Mouse (Mus musculus): ENCODE measurements at regions not wholly inside any gene's neighbourhood (a gene's known extent, or its start where the extent isn't known, plus 50 kb on each side); places are given as distances from the start of the nearest gene placed in this dataset.
"Not testable (repeated sequence)": the region's sequence is repeated elsewhere in the genome, so short reads cannot be mapped to it uniquely, and the experiment has no call there.

- Histone ChIP-seq H3K36me3 (replicated peaks; ENCODE audit: low read length) (no peaks in the 10 kb centered on the region), H3K4me3 (replicated peaks) (no peak overlapping the region), H3K4me1 (peaks cover 4% of the 10 kb centered on the region; the same call in 1 of the 2 replicates), H3K27me3 (replicated peaks) (no peaks in the 10 kb centered on the region), H3K9me3 (no peaks in the 10 kb centered on the region; the same call in none of the 2 replicates)
- TF ChIP-seq GATA1 (IDR thresholded peaks at IDR 0.05; ENCODE audit: borderline replicate concordance, low read length) = no peak
- TF ChIP-seq FLI1 (IDR thresholded peaks at IDR 0.05; ENCODE audit: low read length) = no peak
Observed at GRCm38 (mm10) chr14:18463230-18463873, 131.7 kb upstream of the Ube2e1 start.

GRCm38 (mm10) chr14:18462381-18462780 is 130.7 kb upstream of the Ube2e1 start:
- H3K27me3 ChIP-seq (replicated peaks) = no peaks in the 10 kb centered on the region
- H3K36me3 ChIP-seq (replicated peaks; ENCODE audit: low read length) = no peaks in the 10 kb centered on the region
- no peaks in the 10 kb centered on the region; the same call in 1 of the 2 replicates for H3K9me3 ChIP-seq
- TF ChIP-seq GATA1 (IDR thresholded peaks at IDR 0.05; ENCODE audit: borderline replicate concordance, low read length) (no peak), FLI1 (IDR thresholded peaks at IDR 0.05; ENCODE audit: low read length) (no peak)
- H3K4me1 ChIP-seq = peaks cover 4% of the 10 kb centered on the region; the same call in 1 of the 2 replicates
- no peak overlapping the region for H3K4me3 ChIP-seq (replicated peaks)

GRCm38 (mm10) chr14:18448666-18449065 is 117.0 kb upstream of the Ube2e1 start:
- H3K4me1 ChIP-seq = no peaks in the 10 kb centered on the region
- no peaks in the 10 kb centered on the region for H3K27me3 ChIP-seq (replicated peaks)
- H3K36me3 ChIP-seq (replicated peaks; ENCODE audit: low read length) = no peaks in the 10 kb centered on the region
- peaks cover 6% of the 10 kb centered on the region; the same call in 1 of the 2 replicates for H3K9me3 ChIP-seq
- TF ChIP-seq FLI1 (IDR thresholded peaks at IDR 0.05; ENCODE audit: low read length) (no peak), GATA1 (IDR thresholded peaks at IDR 0.05; ENCODE audit: borderline replicate concordance, low read length) (no peak)
- H3K4me3 ChIP-seq (replicated peaks) = no peak overlapping the region

GRCm38 (mm10) chr14:18444492-18444891 is 112.8 kb upstream of the Ube2e1 start:
- Histone ChIP-seq H3K36me3 (replicated peaks; ENCODE audit: low read length) (no peaks in the 10 kb centered on the region), H3K9me3 (peaks cover 13% of the 10 kb centered on the region; the same call in 1 of the 2 replicates), H3K27me3 (replicated peaks) (no peaks in the 10 kb centered on the region), H3K4me3 (replicated peaks) (no peak overlapping the region), H3K4me1 (no peaks in the 10 kb centered on the region)
- TF ChIP-seq FLI1 (IDR thresholded peaks at IDR 0.05; ENCODE audit: low read length) = no peak
- no peak for TF ChIP-seq GATA1 (IDR thresholded peaks at IDR 0.05; ENCODE audit: borderline replicate concordance, low read length)

- H3K4me3 ChIP-seq (replicated peaks); H3K36me3 ChIP-seq (replicated peaks; ENCODE audit: low read length); H3K4me1 ChIP-seq; H3K9me3 ChIP-seq; H3K27me3 ChIP-seq (replicated peaks): not testable (repeated sequence)
Observed at GRCm38 (mm10) chr14:18428968-18429367, 97.3 kb upstream of the Ube2e1 start.

GRCm38 (mm10) chr14:18425887-18426286 is 94.2 kb upstream of the Ube2e1 start:
- Histone ChIP-seq H3K4me1 (no peaks in the 10 kb centered on the region), H3K4me3 (replicated peaks) (no peak overlapping the region), H3K27me3 (replicated peaks) (no peaks in the 10 kb centered on the region), H3K9me3 (no peaks in the 10 kb centered on the region), H3K36me3 (replicated peaks; ENCODE audit: low read length) (no peaks in the 10 kb centered on the region)
- TF ChIP-seq FLI1 (IDR thresholded peaks at IDR 0.05; ENCODE audit: low read length) (no peak), GATA1 (IDR thresholded peaks at IDR 0.05; ENCODE audit: borderline replicate concordance, low read length) (no peak)

- Histone ChIP-seq H3K4me1 (no peaks in the 10 kb centered on the region), H3K4me3 (replicated peaks) (peak overlapping the region; percentile 11), H3K9me3 (peaks cover 9% of the 10 kb centered on the region; the same call in 1 of the 2 replicates), H3K36me3 (replicated peaks; ENCODE audit: low read length) (no peaks in the 10 kb centered on the region), H3K27me3 (replicated peaks) (no peaks in the 10 kb centered on the region)
- TF ChIP-seq GATA1 (IDR thresholded peaks at IDR 0.05; ENCODE audit: borderline replicate concordance, low read length) (no peak), FLI1 (IDR thresholded peaks at IDR 0.05; ENCODE audit: low read length) (no peak)
Observed at GRCm38 (mm10) chr14:18416839-18417238, 85.2 kb upstream of the Ube2e1 start.

GRCm38 (mm10) chr14:18416319-18416718 is 84.7 kb upstream of the Ube2e1 start:
- no peaks in the 10 kb centered on the region for H3K4me1 ChIP-seq
- H3K4me3 ChIP-seq (replicated peaks) = no peak overlapping the region
- H3K27me3 ChIP-seq (replicated peaks) = no peaks in the 10 kb centered on the region
- H3K36me3 ChIP-seq (replicated peaks; ENCODE audit: low read length) = no peaks in the 10 kb centered on the region
- H3K9me3 ChIP-seq = peaks cover 9% of the 10 kb centered on the region; the same call in 1 of the 2 replicates
- TF ChIP-seq GATA1 (IDR thresholded peaks at IDR 0.05; ENCODE audit: borderline replicate concordance, low read length) (no peak), FLI1 (IDR thresholded peaks at IDR 0.05; ENCODE audit: low read length) (no peak)

GRCm38 (mm10) chr14:18398953-18399352 is 67.3 kb upstream of the Ube2e1 start:
- Histone ChIP-seq H3K4me3 (replicated peaks) (no peak overlapping the region), H3K4me1 (no peaks in the 10 kb centered on the region), H3K9me3 (peaks cover 6% of the 10 kb centered on the region; the same call in 1 of the 2 replicates), H3K36me3 (replicated peaks; ENCODE audit: low read length) (no peaks in the 10 kb centered on the region), H3K27me3 (replicated peaks) (peaks cover 2% of the 10 kb centered on the region)
- TF ChIP-seq GATA1 (IDR thresholded peaks at IDR 0.05; ENCODE audit: borderline replicate concordance, low read length) = no peak
- no peak for TF ChIP-seq FLI1 (IDR thresholded peaks at IDR 0.05; ENCODE audit: low read length)

GRCm38 (mm10) chr14:18396206-18396764 is 64.6 kb upstream of the Ube2e1 start:
- Histone ChIP-seq H3K4me3 (replicated peaks) (no peak overlapping the region), H3K27me3 (replicated peaks) (peaks cover 2% of the 10 kb centered on the region), H3K9me3 (no peaks in the 10 kb centered on the region; the same call in 1 of the 2 replicates), H3K4me1 (no peaks in the 10 kb centered on the region), H3K36me3 (replicated peaks; ENCODE audit: low read length) (no peaks in the 10 kb centered on the region)
- TF ChIP-seq GATA1 (IDR thresholded peaks at IDR 0.05; ENCODE audit: borderline replicate concordance, low read length) = no peak
